Comparison of ENCODE assay signal across 8 mouse cellular contexts in the genomic region with DNA sequence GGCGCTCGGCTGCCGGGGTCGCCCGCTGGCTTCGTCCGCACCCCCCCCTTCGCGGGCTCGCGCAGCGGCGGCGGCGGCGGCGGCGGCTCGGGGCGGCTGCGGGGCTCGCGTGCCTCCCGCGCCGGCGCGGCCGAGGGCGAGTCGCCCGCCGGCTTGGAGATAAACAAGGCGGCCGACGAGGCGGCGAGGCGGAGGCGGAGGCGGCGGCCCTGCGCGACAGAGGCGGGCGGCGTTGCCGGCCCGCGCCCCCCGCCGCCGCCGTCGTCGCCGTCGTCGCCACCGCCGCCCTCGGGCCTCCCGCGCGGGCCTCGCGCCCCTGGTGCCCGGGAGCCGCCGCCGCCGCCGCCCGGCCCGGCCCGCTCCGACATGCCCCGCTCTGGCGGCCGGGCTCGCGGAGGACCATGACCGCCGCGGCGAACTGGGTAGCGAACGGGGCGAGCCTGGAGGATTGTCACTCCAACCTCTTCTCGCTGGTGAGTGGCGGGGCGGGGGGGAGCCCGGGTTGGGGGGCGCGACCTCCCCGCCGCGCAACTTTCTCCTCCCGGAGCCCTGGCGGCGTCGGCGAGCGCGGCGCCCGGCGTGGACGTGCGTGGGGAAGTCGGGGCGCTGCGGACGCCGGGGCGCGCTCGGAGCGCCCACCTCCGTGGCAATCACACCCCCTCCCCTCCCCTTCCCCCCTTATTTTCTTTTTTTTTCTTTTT. TPM values are rescaled to one million over a fixed set of nuclear protein-coding genes. Genes with fewer than 3 reads are reported as not detected.
DNase-seq lines count a peak whose midpoint lies in the region; ATAC-seq and TF ChIP-seq lines count a peak whose summit lies in the region.

A gene (plus strand): TSS at position 295 of the 701 bp plus-strand sequence.

- no peaks in the 10 kb centered on the region for H3K9me3 ChIP-seq in embryonic facial prominence, embryonic 14.5 days (ENCODE audit: control insufficient read depth, low read length)
- no peaks in the 10 kb centered on the region for H3K9me3 ChIP-seq in heart, embryonic 11.5 days (replicated peaks; ENCODE audit: control insufficient read depth, low read length)
- H3K9me3 ChIP-seq in kidney, embryonic 15.5 days (replicated peaks) = no peaks in the 10 kb centered on the region
- no peaks in the 10 kb centered on the region for H3K9me3 ChIP-seq in liver, embryonic 14.5 days (ENCODE audit: control insufficient read depth, low read length)

- peak within 1 kb of the TSS; percentile 97 for H3K27ac ChIP-seq in embryonic facial prominence, embryonic 14.5 days (replicated peaks; ENCODE audit: low read depth, low read length)
- H3K27ac ChIP-seq in heart, embryonic 11.5 days (ENCODE audit: low read depth, low read length) = peak within 1 kb of the TSS; percentile 85
- H3K27ac ChIP-seq in kidney, embryonic 15.5 days = peak within 1 kb of the TSS; percentile 90
- H3K27ac ChIP-seq in liver, embryonic 14.5 days = peak within 1 kb of the TSS; percentile 84
- H3K27ac ChIP-seq in testis, adult 2 months (ENCODE audit: control insufficient read depth, insufficient read depth, low read depth, low read length) = peak within 1 kb of the TSS; percentile 71

- peaks cover 25% of the 10 kb centered on the region for H3K4me1 ChIP-seq in embryonic facial prominence, embryonic 14.5 days (ENCODE audit: control insufficient read depth, insufficient read depth, low read length)
- peaks cover 33% of the 10 kb centered on the region for H3K4me1 ChIP-seq in heart, embryonic 11.5 days (ENCODE audit: control insufficient read depth, insufficient read depth, low read length)
- H3K4me1 ChIP-seq in kidney, embryonic 15.5 days = peaks cover 43% of the 10 kb centered on the region
- peaks cover 36 to 43% of the 10 kb centered on the region in 2 experiments for H3K4me1 ChIP-seq in liver, embryonic 14.5 days (replicated peaks; ENCODE audit: control insufficient read depth in 2 of 2, insufficient read depth in 2 of 2, low read length in 1 of 2)
- peaks cover 11% of the 10 kb centered on the region for H3K4me1 ChIP-seq in testis, adult 2 months (ENCODE audit: control insufficient read depth, insufficient read depth, low read length)

- WGBS in embryonic facial prominence, embryonic 14.5 days = 0% methylated on average over 11 of the region's 120 CpGs
- WGBS in heart, embryonic 11.5 days (ENCODE audit: insufficient replicate concordance) = under 1% methylated on average over 68 of the region's 120 CpGs
- 0% methylated on average over 55 of the region's 120 CpGs for WGBS in kidney, embryonic 15.5 days
- 1% methylated on average over 50 of the region's 120 CpGs for WGBS in liver, embryonic 14.5 days (ENCODE audit: insufficient replicate concordance)

- peak; percentile 71 for ATAC-seq in embryonic facial prominence, embryonic 14.5 days (ENCODE audit: low read depth)
- ATAC-seq in heart, embryonic 11.5 days (replicated peaks; ENCODE audit: insufficient number of reproducible peaks, low FRiP score, low TSS enrichment) = peak; percentile 72
- peak; percentile 85 for ATAC-seq in kidney, embryonic 15.5 days (replicated peaks; ENCODE audit: low FRiP score)
- ATAC-seq in liver, embryonic 14.5 days (ENCODE audit: insufficient read depth) = peak; percentile 75

- peak within 1 kb of the TSS; percentile 81 for H3K4me3 ChIP-seq in embryonic facial prominence, embryonic 14.5 days (ENCODE audit: low read depth, low read length)
- peak within 1 kb of the TSS; percentile 94 for H3K4me3 ChIP-seq in heart, embryonic 11.5 days (ENCODE audit: low read depth, low read length)
- peak within 1 kb of the TSS; percentile 83 for H3K4me3 ChIP-seq in kidney, embryonic 15.5 days (replicated peaks)
- H3K4me3 ChIP-seq in liver, embryonic 14.5 days (ENCODE audit: insufficient read depth in 1 of 2, low read depth in 2 of 2, low read length in 2 of 2) = peak within 1 kb of the TSS; percentile 81 to 96
- peak within 1 kb of the TSS; percentile 92 for H3K4me3 ChIP-seq in testis, adult 2 months (ENCODE audit: control insufficient read depth, low read depth, low read length)

- H3K4me2 ChIP-seq in embryonic facial prominence, embryonic 14.5 days (ENCODE audit: low read depth, low read length) = peak within 1 kb of the TSS; percentile 79
- H3K4me2 ChIP-seq in heart, embryonic 11.5 days = peak within 1 kb of the TSS; percentile 80
- peak within 1 kb of the TSS; percentile 87 for H3K4me2 ChIP-seq in kidney, embryonic 15.5 days
- peak within 1 kb of the TSS; percentile 94 for H3K4me2 ChIP-seq in liver, embryonic 14.5 days (ENCODE audit: low read depth)

- peak within 1 kb of the TSS; percentile 94 for H3K9ac ChIP-seq in embryonic facial prominence, embryonic 14.5 days (ENCODE audit: low read depth, low read length)
- peak within 1 kb of the TSS; percentile 90 for H3K9ac ChIP-seq in heart, embryonic 11.5 days (ENCODE audit: low read depth, low read length)
- peak within 1 kb of the TSS; percentile 87 for H3K9ac ChIP-seq in kidney, embryonic 15.5 days
- peak within 1 kb of the TSS; percentile 97 for H3K9ac ChIP-seq in liver, embryonic 14.5 days (replicated peaks)

- TF ChIP-seq CTCF in liver, embryonic 14.5 days (IDR thresholded peaks at IDR 0.05; ENCODE audit: low read depth) = no peak
- TF ChIP-seq CTCF in testis, adult 2 months (IDR thresholded peaks at IDR 0.05; ENCODE audit: control insufficient read depth, insufficient read depth, insufficient replicate concordance, low read depth, low read length) = no peak

- TF ChIP-seq POLR2A in testis, adult 2 months (IDR thresholded peaks at IDR 0.05; ENCODE audit: control insufficient read depth, low read depth, low read length) = no peak

- TF ChIP-seq EP300 in liver, embryonic 14.5 days (IDR thresholded peaks at IDR 0.05; ENCODE audit: low read depth) = no peak

- peak; percentile 73 to 76 for DNase-seq in B cell, adult 2 months
- peak; percentile 82 for DNase-seq in adrenal gland, postnatal 25 days
- DNase-seq in embryonic facial prominence, embryonic 14.5 days (ENCODE audit: low spot score) = peak; percentile 86
- DNase-seq in liver, embryonic 14.5 days (ENCODE audit: low read depth in 3 of 3, low spot score in 3 of 3) = peak; percentile 47 to 52 (median 47)
- peak; percentile 74 for DNase-seq in neural tube, embryonic 10.5 days (ENCODE audit: extremely low spot score, low spot score)

- H3K27me3 ChIP-seq in embryonic facial prominence, embryonic 14.5 days (replicated peaks; ENCODE audit: control insufficient read depth, insufficient read depth, low read length) = 0 out of 2 replicates have a peak, but pooled peaks cover 7% of the 10 kb centered on the region
- H3K27me3 ChIP-seq in heart, embryonic 11.5 days (ENCODE audit: control insufficient read depth, insufficient read depth, low read length) = no peaks in the 10 kb centered on the region; the same call in 1 of the 2 replicates
- H3K27me3 ChIP-seq in kidney, embryonic 15.5 days = peaks cover 25% of the 10 kb centered on the region
- H3K27me3 ChIP-seq in liver, embryonic 14.5 days (ENCODE audit: control insufficient read depth, insufficient read depth, low read length) = peaks cover 4% of the 10 kb centered on the region
- H3K27me3 ChIP-seq in testis, adult 2 months (ENCODE audit: control insufficient read depth, insufficient read depth, low read length) = no peaks in the 10 kb centered on the region

- no peaks in the 10 kb centered on the region for H3K36me3 ChIP-seq in embryonic facial prominence, embryonic 14.5 days (ENCODE audit: control insufficient read depth, insufficient read depth, low read length)
- no peaks in the 10 kb centered on the region for H3K36me3 ChIP-seq in heart, embryonic 11.5 days (ENCODE audit: control insufficient read depth, insufficient read depth, low read length)
- no peaks in the 10 kb centered on the region for H3K36me3 ChIP-seq in kidney, embryonic 15.5 days
- no peaks in the 10 kb centered on the region for H3K36me3 ChIP-seq in liver, embryonic 14.5 days (replicated peaks; ENCODE audit: control insufficient read depth, insufficient read depth, low read depth)
- no peaks in the 10 kb centered on the region for H3K36me3 ChIP-seq in testis, adult 2 months (ENCODE audit: control insufficient read depth, insufficient read depth, low read length)

RNA-seq across cellular contexts. Expression of the gene that starts here (rescaled TPM):
- 33.9 and 40.3 TPM in 2 replicates for total RNA-seq in adrenal gland, postnatal 25 days (2021)
- polyA plus RNA-seq in embryonic facial prominence, embryonic 14.5 days (2014; fragmentation: Nextera tagmentation; extraction: Ambion mirVana) = 15.7 and 16.5 TPM in 2 replicates
- 9.4 and 9.7 TPM in 2 replicates for polyA plus RNA-seq in heart, embryonic 11.5 days (2014; fragmentation: Nextera tagmentation; extraction: Ambion mirVana)
- polyA plus RNA-seq in kidney, embryonic 15.5 days (2015; fragmentation: Nextera tagmentation; extraction: Ambion mirVana) = 8.5 and 10.2 TPM in 2 replicates
- 6.4 and 7.1 TPM in 2 replicates for polyA plus RNA-seq in liver, embryonic 14.5 days (2012; rRNA removed)
- polyA plus RNA-seq in liver, embryonic 14.5 days (2014; fragmentation: Nextera tagmentation; extraction: Ambion mirVana) = 9.9 and 10.7 TPM in 2 replicates
- polyA plus RNA-seq in testis, adult 2 months (2012; rRNA removed) = 7.3 and 7.4 TPM in 2 replicates

Comparison
In these comparisons a context has a peak if more than half of its experiments do, and no peak if none do; other contexts are left out.
1. Peak in every context shown above with its lines: DNase-seq, ATAC-seq, H3K4me3 ChIP-seq and H3K27ac ChIP-seq.